Mouse (Mus musculus) layer of hippocampus, adult 8-10 months (tissue): ENCODE results near the gene Cdc14a. TPM values are rescaled to one million over a fixed set of nuclear protein-coding genes. Genes with fewer than 3 reads are reported as not detected.

Source experiments
- DNase-seq, 2 experiments: peaks; one replicate each; pipeline ENCODE4 v3.0.0; 2022; ENCODE audit warnings: low spot score in 2 of 2
- total RNA-seq, 4 experiments: library from RNA; stranded (reverse); gene quantifications; 2 replicates each; pipeline ENCODE4 v1.2.4; 2022

Gene Cdc14a
- total RNA-seq = 10 to 100 TPM in 1 of 4 experiments, 1 to 10 TPM in 3; 6.2 to 10.8 (median 7.4) TPM

- DNase-seq = peak; percentile 47 to 60
These were observed at the start of gene Cdc14a for GRCm38 (mm10) chr3:116423353-116424159. Cdc14a (minus strand) TSS chr3:116424032.

GRCm38 (mm10) chr3:116465709-116466108 is 41.9 kb upstream of the Cdc14a start:
- no peak for DNase-seq

GRCm38 (mm10) chr3:116464318-116464717 is 40.5 kb upstream of the Cdc14a start:
- DNase-seq = no peak

GRCm38 (mm10) chr3:116461053-116461452 is 37.2 kb upstream of the Cdc14a start:
- DNase-seq = no peak

- no peak for DNase-seq
These were observed 30.7 kb upstream of the Cdc14a start for GRCm38 (mm10) chr3:116454529-116454928.

- no peak for DNase-seq
These were observed 26.9 kb upstream of the Cdc14a start for GRCm38 (mm10) chr3:116450741-116451140.

GRCm38 (mm10) chr3:116444327-116444726 is 20.5 kb upstream of the Cdc14a start:
- DNase-seq = no peak

- DNase-seq = no peak
These were observed 19.0 kb upstream of the Cdc14a start for GRCm38 (mm10) chr3:116442788-116443187.

GRCm38 (mm10) chr3:116441518-116442205 is 17.8 kb upstream of the Cdc14a start:
- DNase-seq = no peak

- no peak for DNase-seq
These were observed 16.5 kb upstream of the Cdc14a start for GRCm38 (mm10) chr3:116440066-116440997.

GRCm38 (mm10) chr3:116436811-116437601 is 13.2 kb upstream of the Cdc14a start:
- DNase-seq = no peak

GRCm38 (mm10) chr3:116436113-116436512 is 12.3 kb upstream of the Cdc14a start:
- no peak for DNase-seq

- DNase-seq = no peak
These were observed 10.9 kb upstream of the Cdc14a start for GRCm38 (mm10) chr3:116434757-116435156.

- no peak for DNase-seq
These were observed 2.1 kb upstream of the Cdc14a start for GRCm38 (mm10) chr3:116425901-116426300.

GRCm38 (mm10) chr3:116424973-116425284 is 1.1 kb upstream of the Cdc14a start:
- DNase-seq = peak; percentile 59 to 66

- no peak for DNase-seq
These were observed 534 bp upstream of the Cdc14a start for GRCm38 (mm10) chr3:116424160-116424972.

- no peak for DNase-seq
These were observed 958 bp downstream of the Cdc14a start for GRCm38 (mm10) chr3:116422795-116423352.

- no peak for DNase-seq
These were observed 1.8 kb downstream of the Cdc14a start for GRCm38 (mm10) chr3:116422074-116422473.

GRCm38 (mm10) chr3:116421121-116421520 is 2.7 kb downstream of the Cdc14a start:
- DNase-seq = no peak

- no peak for DNase-seq
These were observed 4.0 kb downstream of the Cdc14a start for GRCm38 (mm10) chr3:116419791-116420190.
